Mouse (Mus musculus): ENCODE data around the gene Sarm1.

DNA sequence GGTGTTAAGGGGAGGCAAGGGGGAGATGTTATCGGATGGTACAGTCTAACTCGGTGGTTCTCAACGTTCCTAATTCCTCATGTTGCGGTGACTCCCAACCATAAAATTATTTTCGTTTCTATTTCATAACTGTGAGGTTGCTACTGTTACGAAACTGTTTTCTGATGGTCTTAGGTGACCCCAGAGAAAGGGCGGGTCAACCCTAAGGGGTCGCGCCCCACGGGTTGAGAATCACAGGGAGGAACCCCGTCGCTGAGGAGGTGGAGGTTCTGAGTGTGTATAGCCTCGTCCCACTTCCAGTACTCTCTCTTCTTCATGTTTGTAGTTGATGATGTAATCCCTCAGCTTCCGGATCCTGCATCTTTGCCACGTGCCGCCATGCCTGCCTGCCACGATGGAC lies 38.8 kb downstream of the Sarm1 start:
- TF ChIP-seq POLR2A (IDR thresholded peaks at IDR 0.05; ENCODE audit: low read depth, low read length): no peak
- no peak for TF ChIP-seq CTCF (IDR thresholded peaks at IDR 0.05; ENCODE audit: borderline replicate concordance, insufficient read depth, low read length)

All from embryonic fibroblast, embryonic 13.5 days (primary cell).